Mouse (Mus musculus) left cerebral cortex, postnatal 10 days (tissue): ENCODE results near the gene Foxn1. TPM values are rescaled to one million over a fixed set of nuclear protein-coding genes. Genes with fewer than 3 reads are reported as not detected.

Experiments used
- DNase-seq, 2 experiments: peaks; one replicate each; pipeline ENCODE4 v3.0.0; 2021 to 2022; ENCODE audit warnings: low spot score in 2 of 2, mixed read lengths in 1 of 2; ENCODE audit errors: extremely low spot score in 1 of 2
- intact Hi-C: fragments of 180-260 bp; cut with DNase I; formaldehyde crosslinking; loops from one replicate; pipeline ENCODE4 v1.15.1; 2025
- total RNA-seq, 2 experiments: library from RNA; stranded (reverse); gene quantifications; 2 replicates each; pipeline ENCODE4 v1.2.3; 2021

Gene Foxn1
- total RNA-seq, 2 experiments from 2014 or later, result not detected

DNA sequence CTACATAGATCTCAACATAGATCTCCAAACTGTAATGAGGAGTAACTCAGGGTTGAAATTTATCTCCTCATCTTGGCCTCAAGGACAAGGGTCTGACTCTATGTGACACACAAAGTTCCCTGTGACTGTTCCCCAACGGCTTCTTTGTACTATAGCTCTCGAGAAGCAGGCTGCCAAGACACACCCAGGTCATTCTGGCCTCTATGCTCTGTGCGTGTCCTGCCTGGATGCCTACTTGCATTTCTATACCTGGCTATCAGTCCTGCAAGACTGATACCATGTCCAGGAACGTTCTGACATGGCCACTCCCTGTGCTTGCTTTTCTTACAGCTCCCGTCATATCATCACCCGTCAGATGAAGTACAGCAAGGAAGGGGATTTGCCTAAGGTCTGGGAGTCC lies 15.7 kb upstream of the Foxn1 start:
- DNase-seq, result no peak

DNA sequence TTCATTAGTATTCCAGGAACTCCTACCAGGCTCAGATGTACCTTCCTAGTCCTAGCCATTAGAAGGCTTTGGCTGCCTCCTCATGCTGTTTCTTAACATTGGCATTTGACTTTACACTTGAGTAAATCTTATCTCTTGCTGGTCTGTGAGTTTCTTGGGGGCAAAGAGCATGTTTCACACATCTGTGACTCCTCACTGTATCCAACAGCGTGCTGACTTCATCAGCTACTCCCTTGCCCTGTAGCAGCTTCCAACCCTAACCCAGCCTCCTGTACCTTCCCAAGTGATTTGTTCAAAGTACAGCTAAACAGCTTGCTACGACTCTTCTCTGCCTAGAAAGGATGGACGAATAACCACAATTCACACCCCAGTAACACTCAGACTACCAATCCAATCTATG lies 15.1 kb upstream of the Foxn1 start:
- DNase-seq, result no peak
- intact Hi-C loops, result no loop called here

More for the DNA sequence above, 15.7 kb upstream of the Foxn1 start:
- intact Hi-C loops, result no loop called here

DNA sequence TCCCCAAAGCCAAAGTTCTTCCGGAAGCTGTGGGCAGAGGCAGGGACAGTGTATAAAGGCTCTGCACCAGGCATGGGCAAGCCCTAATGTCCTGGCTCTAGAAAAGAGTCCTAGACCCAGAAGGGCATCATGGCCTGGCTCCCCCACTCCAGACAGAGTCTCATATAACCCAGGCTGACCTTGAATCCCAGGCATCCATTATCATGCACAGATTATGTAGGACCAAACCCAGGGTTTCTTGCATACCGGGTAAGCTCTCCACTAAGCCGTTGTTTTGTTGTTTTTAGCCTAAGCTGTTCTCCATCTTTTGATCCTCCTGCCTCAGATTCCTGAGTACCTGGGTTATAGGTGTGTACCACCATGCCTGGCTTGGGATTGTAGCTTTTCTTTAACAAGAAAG lies 14.6 kb upstream of the Foxn1 start:
- no peak for DNase-seq
- intact Hi-C loops, result no loop called here

DNA sequence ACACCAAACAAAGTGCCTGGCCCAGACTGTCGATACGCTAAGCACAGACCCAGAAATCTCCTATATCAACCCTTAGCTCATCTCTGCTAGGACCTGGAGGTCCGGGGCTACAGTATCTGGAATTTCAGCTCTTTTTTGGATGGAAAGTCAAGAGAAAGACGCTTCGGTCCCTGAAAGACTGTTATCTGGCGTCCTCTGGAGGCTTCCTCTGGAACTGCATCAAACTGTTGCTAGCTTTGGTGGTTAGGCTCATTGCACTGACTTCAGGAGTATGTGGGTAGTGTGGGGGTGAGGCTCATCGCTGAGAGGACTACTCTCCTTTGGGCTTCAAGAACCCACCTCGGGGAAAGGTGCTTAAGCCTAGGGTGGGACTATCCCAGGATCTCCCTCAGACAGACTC lies 13.3 kb upstream of the Foxn1 start:
- DNase-seq, result peak; percentile 72 to 73
- intact Hi-C loops, result loop anchor here (2.0 kb wide), 1 partner anchor 39 kb away; no protein-coding TSS in a partner anchor

DNA sequence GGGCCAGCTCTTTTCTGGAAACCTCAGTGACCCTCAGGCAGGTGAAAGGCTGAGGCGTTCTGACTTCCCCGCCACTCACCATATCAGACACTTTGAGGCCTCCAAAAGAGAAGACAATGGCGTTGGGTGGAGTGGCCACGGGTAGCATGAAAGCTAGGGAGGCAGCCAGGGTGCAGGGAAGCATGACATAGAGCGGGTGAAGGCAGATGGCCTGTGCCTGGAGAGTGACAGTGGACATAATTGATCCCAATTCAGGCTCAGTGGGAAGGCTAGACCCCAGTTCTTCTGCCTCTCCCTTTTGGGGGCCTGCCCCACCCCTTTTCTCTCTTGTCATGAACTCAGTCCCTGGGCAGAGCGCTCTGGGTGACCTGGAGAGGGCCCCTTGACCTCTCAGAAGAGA lies 11.9 kb upstream of the Foxn1 start:
- intact Hi-C loops, result loop anchor here (2.0 kb wide), 1 partner anchor 37 kb away; no protein-coding TSS in a partner anchor

DNA sequence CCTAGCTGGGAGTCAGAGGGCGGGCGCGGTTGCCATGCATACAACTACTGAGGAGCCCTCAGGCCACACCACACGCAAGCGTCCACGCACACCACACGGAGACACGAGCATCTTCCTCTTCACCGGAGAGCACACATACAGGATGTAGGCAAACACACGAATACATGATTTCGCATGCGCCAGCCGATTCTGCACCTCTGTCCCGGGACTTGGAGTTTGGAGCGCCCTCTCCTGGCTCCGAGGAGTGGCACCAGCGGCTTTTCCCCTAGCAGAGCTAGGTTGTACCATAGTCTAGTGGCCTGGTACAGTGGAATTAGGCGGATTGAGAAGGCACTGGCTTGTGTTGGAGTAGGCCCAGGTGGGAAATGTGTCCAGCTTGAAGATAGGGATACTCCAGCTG lies 11.0 kb upstream of the Foxn1 start:
- peak; percentile 42 to 72 for DNase-seq
- intact Hi-C loops, result no loop called here

More for the DNA sequence above, 11.9 kb upstream of the Foxn1 start:
- DNase-seq, result no peak

DNA sequence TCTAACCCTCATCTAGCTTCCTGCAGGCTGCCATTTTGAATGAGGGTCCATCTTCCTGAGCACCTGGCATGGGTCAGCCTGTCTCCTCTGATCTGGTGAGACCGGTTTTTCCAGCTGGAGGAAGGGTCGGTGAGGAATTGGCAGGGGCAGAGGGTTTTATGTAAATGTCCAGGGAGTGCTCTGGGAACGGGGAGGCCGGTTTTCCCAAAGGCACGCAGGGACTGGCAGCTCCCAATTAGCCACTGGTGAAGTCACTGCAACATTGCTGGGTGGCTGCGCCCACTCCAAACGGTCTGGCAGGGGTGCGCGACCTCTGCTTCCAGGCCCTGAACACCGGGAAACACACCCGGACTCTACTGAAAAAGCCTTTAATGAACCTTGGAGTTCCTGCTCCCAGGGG lies 10.6 kb upstream of the Foxn1 start:
- intact Hi-C loops, result no loop called here
- DNase-seq, result no peak

DNA sequence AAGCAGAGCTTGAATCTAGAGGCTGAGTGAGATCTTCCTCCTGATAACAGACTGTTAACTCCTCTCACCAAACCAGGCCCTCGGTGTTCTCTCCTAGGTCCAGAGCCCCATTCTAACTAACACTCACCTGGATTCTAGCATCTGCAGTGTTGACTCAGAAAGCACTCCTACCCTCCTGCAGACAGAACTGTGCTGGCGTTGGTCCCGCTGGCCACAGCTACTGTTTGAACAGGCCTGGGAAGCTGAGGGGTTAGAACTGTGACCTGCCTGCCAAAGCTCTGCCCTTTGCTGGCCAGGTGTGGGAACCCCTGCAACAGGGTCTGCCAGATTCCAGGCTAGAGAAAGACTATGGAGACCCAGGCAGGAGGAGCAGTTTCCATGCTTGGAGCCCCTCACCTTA lies 6.4 kb upstream of the Foxn1 start:
- DNase-seq, result no peak
- intact Hi-C loops, result no loop called here

DNA sequence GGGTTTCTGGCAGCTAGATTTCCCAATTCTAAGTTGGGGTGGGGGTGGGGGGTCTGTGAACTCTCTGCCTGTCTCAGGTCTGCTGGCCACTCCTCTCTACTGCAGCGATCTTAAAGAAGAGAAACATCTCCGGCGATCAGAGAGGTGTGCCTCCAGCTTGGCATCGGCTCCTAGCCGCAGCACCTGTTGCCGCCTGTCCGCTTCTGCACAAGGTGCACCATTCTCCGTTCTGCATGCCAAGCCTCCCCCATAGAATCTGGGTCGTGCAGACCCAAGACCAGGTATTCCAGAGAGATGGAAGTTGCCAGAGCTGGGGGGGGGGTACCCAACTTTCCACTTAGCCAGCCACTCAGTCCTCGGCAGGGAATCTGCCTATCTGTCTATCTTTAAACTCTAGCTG lies 582 bp downstream of the Foxn1 start:
- DNase-seq, result no peak

DNA sequence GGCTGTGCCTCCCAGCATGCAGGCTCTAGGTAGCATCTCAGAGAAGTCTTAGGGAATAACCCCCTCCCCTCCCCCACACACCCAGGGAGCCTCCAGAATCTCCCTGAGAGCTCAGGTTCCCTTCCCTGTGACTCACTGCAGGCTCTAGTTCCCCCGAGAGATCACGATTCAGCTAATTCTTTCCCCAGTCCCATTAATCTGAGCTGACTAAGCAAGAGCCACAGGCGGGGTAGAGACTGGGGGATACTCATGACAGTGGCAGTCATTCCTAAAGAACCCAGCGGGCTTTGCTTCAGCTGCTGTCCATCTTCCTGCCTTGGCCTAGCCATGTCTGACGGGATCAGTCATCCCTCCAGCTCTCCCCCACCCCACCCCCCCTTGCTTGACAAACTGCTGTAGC lies 3.7 kb downstream of the Foxn1 start:
- intact Hi-C loops, result no loop called here
- no peak for DNase-seq

More for the DNA sequence above, 582 bp downstream of the Foxn1 start:
- intact Hi-C loops, result no loop called here

DNA sequence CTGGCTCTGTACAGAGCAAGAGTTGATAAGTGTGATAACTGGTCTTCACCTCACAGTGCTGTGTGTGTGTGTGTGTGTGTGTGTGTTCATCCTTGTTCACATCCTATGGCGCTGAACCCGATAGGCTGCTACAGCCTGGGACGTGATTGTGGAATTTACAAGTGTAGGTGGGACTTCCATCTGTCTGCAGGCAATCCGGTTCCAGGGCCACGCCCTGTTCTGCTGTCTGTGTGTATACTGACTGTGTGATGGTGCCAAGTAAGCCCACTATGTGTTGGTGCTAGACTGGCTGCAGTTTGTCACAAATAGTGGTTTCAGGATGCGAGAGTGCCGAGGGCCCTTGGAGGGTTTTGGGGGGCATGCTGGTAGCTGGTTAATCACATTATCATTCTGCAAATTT lies 4.1 kb downstream of the Foxn1 start:
- DNase-seq, result no peak
- intact Hi-C loops, result no loop called here

DNA sequence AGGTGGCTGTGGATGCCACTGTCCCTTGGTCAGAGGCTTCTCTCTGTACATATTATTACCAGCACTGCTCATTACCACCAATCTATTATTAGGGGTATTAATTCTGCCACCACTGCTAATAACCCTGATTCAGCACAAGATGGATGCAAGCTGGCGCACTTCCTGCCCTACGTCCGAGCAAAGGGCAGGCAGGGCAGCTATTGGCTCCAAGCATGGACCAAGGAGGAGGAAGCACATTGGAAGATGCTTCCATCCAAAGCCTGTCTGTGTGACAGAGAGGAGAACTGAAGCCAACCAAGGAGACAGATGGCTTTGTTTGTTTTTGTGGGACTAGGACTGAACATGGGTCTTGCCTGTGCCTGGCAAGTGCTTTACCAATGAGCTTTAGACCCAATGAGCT lies 5.4 kb downstream of the Foxn1 start:
- DNase-seq, result no peak
- intact Hi-C loops, result no loop called here

DNA sequence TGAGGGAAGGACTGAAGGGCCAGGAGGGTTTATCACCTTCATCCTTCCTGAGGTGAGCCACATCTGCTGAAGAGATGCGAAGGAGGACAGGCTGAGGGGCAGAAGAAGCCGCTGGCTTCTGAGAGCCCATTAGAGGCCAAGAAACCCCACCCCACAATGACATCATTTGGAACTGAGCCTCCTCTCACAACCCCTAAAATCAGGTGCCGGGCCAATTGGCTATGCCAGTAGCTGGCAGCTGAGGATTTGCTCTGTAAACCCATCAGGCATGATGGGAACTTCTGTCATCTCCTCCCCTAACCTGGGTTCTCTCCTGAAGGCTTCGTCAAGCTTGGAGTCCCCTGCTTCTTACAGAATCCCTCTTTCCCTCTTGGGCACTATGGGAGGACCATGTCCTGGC lies 6.0 kb downstream of the Foxn1 start:
- intact Hi-C loops, result no loop called here
- no peak for DNase-seq

DNA sequence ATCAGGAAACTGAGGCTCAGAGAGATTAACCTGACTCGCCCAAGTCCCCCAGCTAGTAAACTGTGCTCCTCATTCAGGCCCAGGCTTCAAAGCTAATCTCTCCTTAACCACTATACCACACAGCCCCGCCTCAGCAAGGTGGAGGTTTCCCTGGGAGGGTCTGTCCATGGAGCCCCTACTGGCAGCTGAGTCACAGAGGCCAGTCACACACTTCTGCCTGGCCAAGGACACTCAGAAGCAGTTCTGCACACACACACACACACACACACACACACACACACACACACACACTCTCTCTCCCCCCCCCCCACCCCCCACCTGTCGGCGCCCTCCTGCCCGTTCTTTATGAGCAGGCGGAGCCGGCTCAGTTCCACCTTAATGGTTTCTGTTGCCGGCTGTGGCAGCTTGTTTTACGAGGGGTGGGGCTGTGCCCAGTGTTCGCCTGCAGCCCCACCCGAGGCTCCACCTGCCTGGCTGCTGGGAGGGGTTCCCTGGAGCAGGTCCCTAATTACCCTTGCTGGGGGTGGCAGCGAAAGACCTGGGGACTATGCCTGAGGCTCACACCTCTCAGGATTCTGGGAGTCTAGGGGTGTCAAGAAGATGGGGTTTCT lies 8.7 kb downstream of the Foxn1 start:
- DNase-seq, result no peak
- intact Hi-C loops, result no loop called here

DNA sequence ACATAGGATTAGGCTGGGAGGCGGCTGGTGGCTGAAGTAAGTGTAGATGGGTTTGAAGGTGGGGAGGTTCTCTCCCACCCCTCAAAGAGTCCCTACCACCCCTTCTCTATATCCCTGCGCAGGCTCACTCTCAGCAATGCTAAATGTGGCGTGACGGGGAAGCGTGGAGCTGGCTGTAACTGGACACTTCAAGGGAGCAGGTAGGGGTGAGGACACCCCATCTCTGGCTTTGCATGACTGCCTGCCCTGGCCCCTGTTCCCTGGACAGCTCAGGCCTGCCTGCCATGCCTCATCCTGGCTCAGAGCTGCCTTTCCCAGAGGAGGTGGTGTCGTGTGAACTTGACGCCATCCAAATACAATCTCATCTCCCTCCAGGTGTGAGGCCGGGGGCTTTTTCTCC lies 12.2 kb downstream of the Foxn1 start:
- intact Hi-C loops, result no loop called here
- DNase-seq, result no peak

DNA sequence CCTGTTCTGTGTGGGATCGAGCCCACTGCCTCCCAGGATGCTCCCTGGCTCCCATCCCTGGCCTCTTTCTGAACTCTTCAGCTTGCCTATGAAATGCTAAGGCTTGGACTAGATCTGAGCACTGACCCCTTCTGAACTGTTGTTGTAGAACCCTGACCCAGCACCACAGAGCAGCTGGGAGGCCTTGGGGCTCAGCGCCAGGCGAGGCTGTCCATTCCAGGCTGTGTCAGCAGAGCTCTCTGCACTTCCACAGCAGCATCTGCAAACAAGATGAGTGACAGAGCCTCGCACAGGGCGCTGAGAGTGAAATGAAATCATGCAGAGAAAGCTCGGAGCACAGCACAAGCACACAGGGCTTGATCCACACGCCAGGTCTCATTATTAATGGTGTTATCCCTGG lies 13.7 kb downstream of the Foxn1 start:
- DNase-seq, result no peak
- intact Hi-C loops, result no loop called here

DNA sequence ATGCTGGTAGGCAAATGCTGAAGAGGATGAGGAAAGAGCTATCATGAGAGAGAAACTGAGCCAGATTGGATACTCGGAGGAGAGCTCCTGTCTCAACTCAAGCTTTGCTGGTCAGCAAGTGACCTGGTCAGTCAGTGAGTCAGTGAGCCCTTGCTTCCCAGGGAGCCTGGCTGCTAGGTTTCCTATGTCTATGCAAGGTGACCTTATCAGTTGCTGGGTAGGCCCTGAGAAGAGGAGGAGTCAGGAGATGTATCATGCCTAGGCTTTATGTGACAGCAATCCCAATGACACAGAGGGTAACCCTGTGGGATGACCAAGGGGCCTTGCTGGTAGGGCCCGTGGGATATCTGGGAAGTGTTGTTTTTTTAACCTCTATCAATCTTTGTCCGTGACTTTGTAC lies 14.2 kb downstream of the Foxn1 start:
- intact Hi-C loops, result no loop called here
- DNase-seq, result no peak

DNA sequence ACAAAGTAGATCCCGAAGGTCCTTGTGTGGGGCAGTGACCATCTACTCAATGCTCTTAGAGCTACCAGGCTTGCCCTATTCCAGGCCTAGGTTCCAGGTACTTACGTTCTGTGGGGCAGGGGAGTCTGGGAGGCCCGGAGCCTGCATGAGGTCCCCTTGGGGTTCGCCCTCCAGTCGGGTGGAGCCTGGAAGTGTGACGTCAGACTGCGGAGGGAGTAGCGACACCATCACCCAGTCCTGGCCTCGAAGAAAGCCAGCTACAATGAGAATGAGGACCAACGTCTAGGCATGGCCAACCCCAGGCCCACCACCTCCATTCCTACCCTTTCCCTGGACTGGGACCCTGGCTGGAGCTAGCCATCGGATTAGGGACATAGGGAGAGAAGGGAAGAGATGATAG lies 14.6 kb downstream of the Foxn1 start:
- intact Hi-C loops, result no loop called here
- no peak for DNase-seq

DNA sequence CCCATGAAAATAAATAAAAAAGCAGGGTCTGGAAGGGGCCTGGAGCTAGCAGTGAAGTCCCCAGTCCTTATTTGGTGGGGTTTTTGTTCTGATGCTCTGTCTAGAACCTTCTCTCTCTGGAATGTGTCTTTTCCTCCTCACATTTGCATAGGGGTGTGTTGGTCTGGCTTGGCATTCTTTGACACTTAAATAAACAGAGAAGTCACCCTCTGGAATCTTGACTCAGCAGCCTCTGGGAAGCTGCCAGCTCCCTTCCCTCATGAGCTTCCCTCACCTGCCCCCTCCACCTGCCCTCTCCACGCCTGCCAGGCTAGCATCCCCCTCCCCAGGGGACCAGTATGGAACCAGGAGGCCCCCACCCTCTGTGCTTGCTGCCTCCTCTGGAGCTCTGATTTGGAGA lies 16.0 kb downstream of the Foxn1 start:
- intact Hi-C loops, result no loop called here
- DNase-seq, result no peak

DNA sequence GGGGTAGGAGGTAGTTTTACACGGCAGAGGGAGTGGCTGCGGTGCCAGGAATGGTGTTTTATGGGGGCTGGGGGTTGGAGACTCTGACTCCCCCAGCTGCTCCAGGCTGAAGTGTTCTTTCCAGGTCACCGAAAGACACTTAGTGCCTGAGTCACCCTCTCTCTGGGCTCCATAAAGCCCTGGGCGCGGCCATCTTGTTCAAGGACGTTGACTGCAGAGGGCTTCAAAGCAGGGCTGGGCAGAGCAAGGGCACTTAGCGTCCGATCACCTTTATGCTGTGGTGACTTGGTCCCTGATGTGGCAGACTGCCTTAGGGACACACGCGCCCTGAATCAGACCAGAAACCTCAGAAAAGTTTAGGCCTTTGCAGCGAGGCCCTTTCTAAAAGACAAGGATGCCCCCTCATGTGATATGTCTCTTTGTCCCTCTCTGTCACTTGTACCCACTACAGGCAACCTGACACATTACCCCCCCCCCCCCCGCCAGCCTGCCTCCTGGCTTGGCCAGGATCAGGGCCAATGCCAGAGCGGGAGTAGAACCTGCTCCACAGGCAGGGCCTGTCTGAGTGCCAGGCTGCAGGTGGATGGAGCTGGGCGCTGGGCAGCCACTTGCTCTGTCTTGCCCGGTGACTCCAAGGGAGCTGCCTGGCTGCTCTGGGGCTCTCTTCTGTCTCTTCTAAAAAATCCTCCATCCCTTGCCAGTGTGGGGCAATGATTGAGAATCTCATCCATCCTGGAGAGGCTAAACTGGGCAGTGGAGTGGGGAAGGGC lies 18.7 kb downstream of the Foxn1 start:
- DNase-seq, result no peak
- intact Hi-C loops, result no loop called here

DNA sequence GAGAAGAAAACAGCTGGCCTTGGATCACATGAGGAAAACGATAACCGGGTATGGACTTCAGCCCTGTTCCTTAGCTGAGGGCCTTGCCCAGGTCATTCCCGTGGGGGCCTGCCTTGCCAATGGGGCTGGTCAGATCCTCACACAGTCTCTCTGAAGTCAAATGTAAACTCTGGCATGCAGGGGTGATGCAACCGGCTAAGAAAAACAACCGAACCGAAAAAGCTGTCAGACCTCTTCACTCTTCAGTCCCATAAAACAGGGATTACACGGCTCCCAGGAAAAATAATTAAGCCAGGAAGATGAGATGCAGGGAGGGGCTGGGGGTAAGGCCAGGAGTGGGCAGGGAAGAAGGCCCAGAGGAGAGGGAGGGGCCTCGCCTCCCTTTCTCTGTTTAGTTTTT lies 22.3 kb downstream of the Foxn1 start:
- no peak for DNase-seq
- intact Hi-C loops, result no loop called here
